Comparison of ENCODE assay signal across 9 mouse cellular contexts in the genomic region with DNA sequence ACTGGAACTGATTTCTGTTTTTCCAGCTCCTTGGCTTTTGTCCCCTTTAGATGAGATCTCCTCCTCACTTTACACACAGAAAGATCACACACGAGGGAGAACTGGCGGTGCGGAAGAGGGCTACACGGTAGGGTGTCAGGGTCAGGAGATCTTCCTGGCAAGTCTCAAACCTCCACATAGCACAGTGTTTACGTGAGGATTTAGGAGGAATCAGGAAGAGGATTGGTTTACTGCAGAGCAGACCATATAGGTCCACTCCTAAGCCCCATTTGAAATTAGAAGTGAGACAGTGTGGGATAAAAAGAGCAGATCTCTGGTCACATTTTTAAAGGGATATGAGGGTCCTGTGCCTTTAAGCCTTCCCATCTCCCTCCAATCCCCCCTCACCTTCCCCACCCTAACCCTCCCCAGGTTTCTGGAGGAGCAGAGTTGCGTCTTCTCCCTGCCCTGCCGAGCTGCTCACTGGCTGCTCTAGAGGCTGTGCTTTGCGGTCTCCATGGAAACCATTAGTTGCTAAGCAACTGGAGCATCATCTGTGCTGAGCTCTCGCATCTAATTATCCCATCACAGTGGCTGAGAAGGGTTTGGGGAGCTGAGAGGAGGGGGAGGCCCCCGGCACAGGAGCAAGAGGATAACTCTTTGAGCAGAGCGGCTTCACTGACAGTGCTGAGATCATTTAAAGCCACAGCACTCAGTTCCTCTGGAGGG. TPM values are rescaled to one million over a fixed set of nuclear protein-coding genes. Genes with fewer than 3 reads are reported as not detected.
A peak's percentile ranks its signal among the peaks of the same experiment; 100 is the strongest.
DNase-seq lines count a peak whose midpoint lies in the region; ATAC-seq and TF ChIP-seq lines count a peak whose summit lies in the region.
"Had no signal": no experiment of that assay in that cellular context is flagged by ENCODE, and none has a peak within 500 bp of the region (broad histone marks: within the 10 kb centered on the region; RNA-seq: fewer than 3 reads in every experiment).

No protein-coding gene starts in this region.

- peak; percentile 22 for DNase-seq in gastrocnemius, postnatal 10 days
- no peak for DNase-seq in gastrocnemius, adult 8-10 months (ENCODE audit: low spot score in 2 of 2)
- peak; percentile 95 for DNase-seq in hindbrain, embryonic 11.5 days (ENCODE audit: low spot score)
- DNase-seq in left cerebral cortex, postnatal 25 days (ENCODE audit: low spot score in 2 of 2): peak; percentile 89 to 98
- DNase-seq in right cerebral cortex, adult 18-20 months: peak; percentile 95
- DNase-seq in gastrocnemius, postnatal 14 days: no peak

- peak; percentile 95 for ATAC-seq in hindbrain, embryonic 11.5 days (ENCODE audit: low FRiP score)
- no peak for ATAC-seq in activated CD4-positive, CD25-positive, alpha-beta regulatory T cell, adult 4 months

- no peaks in the 10 kb centered on the region for H3K9me3 ChIP-seq in hindbrain, embryonic 11.5 days (ENCODE audit: control insufficient read depth, low read length)

- H3K4me1 ChIP-seq in cortical plate, adult 2 months (ENCODE audit: control insufficient read depth, insufficient read depth, low read length): peaks cover 2% of the 10 kb centered on the region; the same call in 1 of the 2 replicates
- H3K4me1 ChIP-seq in hindbrain, embryonic 11.5 days (replicated peaks; ENCODE audit: control insufficient read depth, insufficient read depth, low read length): peaks cover 8% of the 10 kb centered on the region

- no peak for TF ChIP-seq CTCF in cortical plate, adult 2 months (IDR thresholded peaks at IDR 0.05; ENCODE audit: extremely low read depth, insufficient read depth, low read length)

- 4% methylated on average over 11 of the region's 11 CpGs for WGBS in hindbrain, embryonic 11.5 days

- H3K27me3 ChIP-seq in hindbrain, embryonic 11.5 days (ENCODE audit: control insufficient read depth, insufficient read depth, low read length): no peaks in the 10 kb centered on the region

- TF ChIP-seq POLR2A in cortical plate, adult 2 months (IDR thresholded peaks at IDR 0.05; ENCODE audit: extremely low read depth, insufficient read depth, low read length): peak; percentile 97

- peak overlapping the region; percentile 17 for H3K4me3 ChIP-seq in cortical plate, adult 2 months (ENCODE audit: insufficient read depth, low read length)
- no peak overlapping the region for H3K4me3 ChIP-seq in hindbrain, embryonic 11.5 days (ENCODE audit: low read depth, low read length)

- H3K4me2 ChIP-seq in hindbrain, embryonic 11.5 days (replicated peaks; ENCODE audit: low read depth, low read length): 0 out of 2 replicates have a peak overlapping the region, but pooled peaks have one; percentile 2

- no peaks in the 10 kb centered on the region for H3K36me3 ChIP-seq in hindbrain, embryonic 11.5 days (ENCODE audit: control insufficient read depth, insufficient read depth, low read length)

- peak overlapping the region; percentile 74 for H3K27ac ChIP-seq in cortical plate, adult 2 months (ENCODE audit: insufficient read depth, low read length)
- peak overlapping the region; percentile 77 for H3K27ac ChIP-seq in hindbrain, embryonic 11.5 days (ENCODE audit: low read depth, low read length)

- intact Hi-C loops in left cerebral cortex, postnatal 25 days (cut with DNase I): loop anchor here (2.0 kb wide), 1 partner anchor 22 kb away; no protein-coding TSS in a partner anchor
- intact Hi-C loops in gastrocnemius, postnatal 14 days (cut with DNase I; ENCODE audit: low total_unique reads): no loop called here

- no peak overlapping the region for H3K9ac ChIP-seq in hindbrain, embryonic 11.5 days (ENCODE audit: low read depth, low read length)

RNA-seq across cellular contexts. Expression of a gene that starts 2.4 kb away (rescaled TPM):
- under 1 TPM; 0.38 to 0.65 TPM for total RNA-seq in gastrocnemius, postnatal 10 days (2021)
- total RNA-seq in gastrocnemius, adult 8-10 months (2022): under 1 TPM in 2 of 4 experiments, not detected in 2; 0.29 to 0.54 TPM
- 0.11 TPM in 1 of 2 replicates, not detected in the other for polyA plus RNA-seq in cortical plate, adult 2 months (2012; rRNA removed)
- 0.83 TPM in 1 of 2 replicates, not detected in the other for polyA plus RNA-seq in hindbrain, embryonic 11.5 days (2014; fragmentation: Nextera tagmentation; extraction: Ambion mirVana)
- total RNA-seq in left cerebral cortex, postnatal 25 days (2021): not detected
- polyA plus RNA-seq in activated CD4-positive, CD25-positive, alpha-beta regulatory T cell, adult 4 months (2017; shearing (Covaris generic)): not detected
- under 1 TPM; 0.35 to 0.78 TPM for total RNA-seq in gastrocnemius, postnatal 14 days (2021)
- total RNA-seq: neutrophil, adult 5-6 weeks had no signal

RNA-seq across cellular contexts. Expression of a gene that starts 16.3 kb away (rescaled TPM):
- not detected for total RNA-seq in gastrocnemius, postnatal 10 days (2021)
- total RNA-seq in gastrocnemius, adult 8-10 months (2022): not detected
- polyA plus RNA-seq in cortical plate, adult 2 months (2012; rRNA removed): 0.04 TPM in 1 of 2 replicates, not detected in the other
- not detected in 2 replicates for polyA plus RNA-seq in hindbrain, embryonic 11.5 days (2014; fragmentation: Nextera tagmentation; extraction: Ambion mirVana)
- total RNA-seq in left cerebral cortex, postnatal 25 days (2021): not detected
- polyA plus RNA-seq in activated CD4-positive, CD25-positive, alpha-beta regulatory T cell, adult 4 months (2017; shearing (Covaris generic)): under 1 TPM in 1 of 2 experiments, not detected in 1; 0.45 TPM
- total RNA-seq in gastrocnemius, postnatal 14 days (2021): not detected
- total RNA-seq: neutrophil, adult 5-6 weeks had no signal

RNA-seq across cellular contexts. Expression of a gene that starts 25.4 kb away (rescaled TPM):
- total RNA-seq in gastrocnemius, postnatal 10 days (2021): 10 to 100 TPM; 65.4 to 77.6 TPM
- 10 to 100 TPM; 36.4 to 43.8 (median 41.7) TPM for total RNA-seq in gastrocnemius, adult 8-10 months (2022)
- polyA plus RNA-seq in cortical plate, adult 2 months (2012; rRNA removed): 13.8 and 14.6 TPM in 2 replicates
- polyA plus RNA-seq in hindbrain, embryonic 11.5 days (2014; fragmentation: Nextera tagmentation; extraction: Ambion mirVana): 8.6 and 10.1 TPM in 2 replicates
- 10 to 100 TPM; 60.3 to 60.9 TPM for total RNA-seq in left cerebral cortex, postnatal 25 days (2021)
- polyA plus RNA-seq in activated CD4-positive, CD25-positive, alpha-beta regulatory T cell, adult 4 months (2017; shearing (Covaris generic)): 10 to 100 TPM; 13.2 to 15.2 TPM
- total RNA-seq in gastrocnemius, postnatal 14 days (2021): 10 to 100 TPM; 38.9 to 44.2 TPM

RNA-seq across cellular contexts. Expression of a gene that starts 38.8 kb away (rescaled TPM):
- 10 to 100 TPM in 1 of 2 experiments, 1 to 10 TPM in 1; 5.9 to 10.2 TPM for total RNA-seq in gastrocnemius, postnatal 10 days (2021)
- total RNA-seq in gastrocnemius, adult 8-10 months (2022): 1 to 10 TPM; 1.6 to 4.5 (median 3.4) TPM
- polyA plus RNA-seq in cortical plate, adult 2 months (2012; rRNA removed): 46.7 and 48.0 TPM in 2 replicates
- 21.7 and 22.0 TPM in 2 replicates for polyA plus RNA-seq in hindbrain, embryonic 11.5 days (2014; fragmentation: Nextera tagmentation; extraction: Ambion mirVana)
- 10 to 100 TPM; 14.6 to 15.8 TPM for total RNA-seq in left cerebral cortex, postnatal 25 days (2021)
- 10 to 100 TPM; 20.3 to 27.3 TPM for polyA plus RNA-seq in activated CD4-positive, CD25-positive, alpha-beta regulatory T cell, adult 4 months (2017; shearing (Covaris generic))
- total RNA-seq in gastrocnemius, postnatal 14 days (2021): 1 to 10 TPM; 4.4 to 5.6 TPM

RNA-seq across cellular contexts. Expression of a gene that starts 49.8 kb away (rescaled TPM):
- 10 to 100 TPM; 28.2 to 35.3 TPM for total RNA-seq in gastrocnemius, postnatal 10 days (2021)
- 10 to 100 TPM; 17.5 to 23.0 (median 19.5) TPM for total RNA-seq in gastrocnemius, adult 8-10 months (2022)
- polyA plus RNA-seq in cortical plate, adult 2 months (2012; rRNA removed): 83.8 and 88.1 TPM in 2 replicates
- 255 and 264 TPM in 2 replicates for polyA plus RNA-seq in hindbrain, embryonic 11.5 days (2014; fragmentation: Nextera tagmentation; extraction: Ambion mirVana)
- total RNA-seq in left cerebral cortex, postnatal 25 days (2021): 10 to 100 TPM; 67.6 to 68.8 TPM
- polyA plus RNA-seq in activated CD4-positive, CD25-positive, alpha-beta regulatory T cell, adult 4 months (2017; shearing (Covaris generic)): 100 to 1,000 TPM; 119 to 162 TPM
- total RNA-seq in gastrocnemius, postnatal 14 days (2021): 10 to 100 TPM; 17.5 to 19.9 TPM

Comparison
In these comparisons a context has a peak if more than half of its experiments do, and no peak if none do; other contexts are left out.
1. DNase-seq: peak in gastrocnemius, postnatal 10 days (single experiment), hindbrain, embryonic 11.5 days (single experiment), left cerebral cortex, postnatal 25 days (2 of 2) and right cerebral cortex, adult 18-20 months (single experiment); none in gastrocnemius, adult 8-10 months (0 of 2) and gastrocnemius, postnatal 14 days (single experiment).